Mouse (Mus musculus) bone marrow macrophage, adult 2 months (primary cell): Measurements from ENCODE around the gene Hist1h1d. TPM values are rescaled to one million over a fixed set of nuclear protein-coding genes. Genes with fewer than 3 reads are reported as not detected.
"Not testable (repeated sequence)": the region's sequence is repeated elsewhere in the genome, so short reads cannot be mapped to it uniquely, and the experiment has no call there.

Experiments
- H3K27ac ChIP-seq: 2 replicates; pipeline ENCODE4 v1.5.1; 2012; ENCODE audit warnings: low read depth, low read length; ENCODE audit not compliant: insufficient read depth
- H3K4me1 ChIP-seq: 2 replicates; pipeline ENCODE4 v1.6.1; 2012; ENCODE audit warnings: low read length; ENCODE audit not compliant: control insufficient read depth, insufficient read depth
- H3K4me3 ChIP-seq: 2 replicates; pipeline ENCODE4 v1.5.1; 2012; ENCODE audit warnings: mild to moderate bottlenecking, low read length, moderate library complexity; ENCODE audit not compliant: insufficient read depth
- CTCF ChIP-seq: IDR thresholded peaks from 2 replicates; pipeline ENCODE4 v1.5.1; 2012; ENCODE audit warnings: low read depth, mild to moderate bottlenecking, low read length, moderate library complexity
- POLR2A ChIP-seq: IDR thresholded peaks from 2 replicates; pipeline ENCODE4 v1.6.1; 2012; ENCODE audit warnings: mild to moderate bottlenecking, low read depth, low read length, borderline replicate concordance
- polyA plus RNA-seq: library from polyadenylated mRNA; stranded (reverse); fragments of >200 nt; gene quantifications from 2 replicates; pipeline ENCODE4 v1.2.4, GENCODE M21; 2012; ENCODE audit not compliant: missing spikeins, insufficient read depth, insufficient read length

Hist1h1d gene
- polyA plus RNA-seq, 1 experiment, result 0.39 TPM

- no peak for TF ChIP-seq POLR2A
- TF ChIP-seq CTCF, result no peak
- Histone ChIP-seq H3K4me3 (no peak overlapping the region), H3K27ac (no peak overlapping the region), H3K4me1 (peaks cover 6% of the 10 kb centered on the region)
These were observed 6.4 kb upstream of the Hist1h1d start for GRCm38 (mm10) chr13:23546694-23547093.

- Histone ChIP-seq H3K27ac (peak overlapping the region; percentile 77), H3K4me1 (peaks cover 12% of the 10 kb centered on the region), H3K4me3 (peak overlapping the region; percentile 58)
- TF ChIP-seq CTCF (no peak), POLR2A (no peak)
These were observed 2.3 kb upstream of the Hist1h1d start for GRCm38 (mm10) chr13:23550761-23551145.

- Histone ChIP-seq H3K27ac (peak within 1 kb of the TSS; percentile 77), H3K4me1 (peaks cover 11% of the 10 kb centered on the region), H3K4me3 (peak within 1 kb of the TSS; percentile 58)
- TF ChIP-seq POLR2A, result peak; percentile 87
These were observed 1.8 kb upstream of the Hist1h1d start, which contains the start of gene Hist1h4f for GRCm38 (mm10) chr13:23551146-23551834. Gene Hist1h4f (minus strand): TSS chr13:23551648.

- Histone ChIP-seq H3K4me3 (peak overlapping the region; percentile 58; the same call in 1 of the 2 replicates), H3K27ac (peak overlapping the region; percentile 63), H3K4me1 (peaks cover 14% of the 10 kb centered on the region)
- TF ChIP-seq POLR2A, result no peak
- TF ChIP-seq CTCF, result no peak
These were observed 839 bp upstream of the Hist1h1d start for GRCm38 (mm10) chr13:23551931-23552914.

- peak overlapping the region; percentile 12; the same call in 1 of the 2 replicates for H3K4me3 ChIP-seq
- H3K4me1 ChIP-seq, result peaks cover 14% of the 10 kb centered on the region
- peak overlapping the region; percentile 87 for H3K27ac ChIP-seq
- TF ChIP-seq POLR2A (no peak), CTCF (no peak)
These were observed 1.3 kb downstream of the Hist1h1d start for GRCm38 (mm10) chr13:23554393-23554792.

GRCm38 (mm10) chr13:23554925-23555838, 2.1 kb downstream of the Hist1h1d start:
- peak overlapping the region; percentile 62 for H3K4me3 ChIP-seq
- H3K27ac ChIP-seq, result peak overlapping the region; percentile 87
- TF ChIP-seq POLR2A (peak; percentile 89), CTCF (no peak)
- peaks cover 14% of the 10 kb centered on the region for H3K4me1 ChIP-seq

GRCm38 (mm10) chr13:23555839-23556416, 2.9 kb downstream of the Hist1h1d start:
- TF ChIP-seq POLR2A (no peak), CTCF (no peak)
- H3K4me3 ChIP-seq, result peak overlapping the region; percentile 62
- H3K27ac ChIP-seq, result peak overlapping the region; percentile 87
- H3K4me1 ChIP-seq, result peaks cover 13% of the 10 kb centered on the region

GRCm38 (mm10) chr13:23556906-23557305, 3.8 kb downstream of the Hist1h1d start:
- Histone ChIP-seq H3K4me3 (peak overlapping the region; percentile 33; the same call in 1 of the 2 replicates), H3K27ac (peak overlapping the region; percentile 50)
- TF ChIP-seq CTCF (no peak), POLR2A (no peak)

GRCm38 (mm10) chr13:23560699-23561098, 7.6 kb downstream of the Hist1h1d start:
- not testable (repeated sequence) for H3K4me3 ChIP-seq, H3K27ac ChIP-seq
- H3K4me1 ChIP-seq, result peaks cover 26% of the 10 kb centered on the region

More at GRCm38 (mm10) chr13:23556906-23557305, 3.8 kb downstream of the Hist1h1d start:
- H3K4me1 ChIP-seq, result peaks cover 13% of the 10 kb centered on the region

GRCm38 (mm10) chr13:23561531-23561882, 8.4 kb downstream of the Hist1h1d start:
- Histone ChIP-seq H3K4me3 (peak overlapping the region; percentile 56), H3K27ac (peak overlapping the region; percentile 76), H3K4me1 (peaks cover 26% of the 10 kb centered on the region)
